Mouse (Mus musculus) neural tube, embryonic 12.5 days (tissue): ENCODE data around the gene Gm34653. TPM values are rescaled to one million over a fixed set of nuclear protein-coding genes. Genes with fewer than 3 reads are reported as not detected.
A peak's percentile ranks its signal among the peaks of the same experiment; 100 is the strongest.

ENCODE experiments used
- ATAC-seq: fragments of 200-750 bp; cut with Nextera tagmentation; 2 replicates; pipeline ENCODE4 v1.8.0; 2017; ENCODE audit warnings: low read depth, mild to moderate bottlenecking, moderate TSS enrichment, moderate library complexity; ENCODE audit not compliant: low FRiP score
- H3K27ac ChIP-seq: fragments of 300-500 bp; sonication (generic); 2 replicates; pipeline ENCODE4 v1.5.1; 2016
- H3K27me3 ChIP-seq: fragments of 300-500 bp; sonication (generic); replicated peaks from 2 replicates; pipeline ENCODE4 v1.6.1; 2016; ENCODE audit warnings: mild to moderate bottlenecking
- H3K36me3 ChIP-seq: fragments of 300-500 bp; sonication (generic); 2 replicates; pipeline ENCODE4 v1.6.1; 2016; ENCODE audit warnings: mild to moderate bottlenecking
- H3K4me1 ChIP-seq: fragments of 300-500 bp; sonication (generic); 2 replicates; pipeline ENCODE4 v1.6.1; 2016
- H3K4me2 ChIP-seq: fragments of 300-500 bp; sonication (generic); replicated peaks from 2 replicates; pipeline ENCODE4 v1.6.1; 2016; ENCODE audit warnings: mild to moderate bottlenecking
- H3K4me3 ChIP-seq: fragments of 300-500 bp; sonication (generic); 2 replicates; pipeline ENCODE4 v1.5.1; 2016
- H3K9ac ChIP-seq: fragments of 300-500 bp; sonication (generic); 2 replicates; pipeline ENCODE4 v1.6.1; 2016; ENCODE audit warnings: mild to moderate bottlenecking
- H3K9me3 ChIP-seq: fragments of 300-500 bp; sonication (generic); 2 replicates; pipeline ENCODE4 v1.6.1; 2016; ENCODE audit warnings: mild to moderate bottlenecking
- WGBS: fragments of 180-500 bp; shearing (Covaris S2); methylation state at CpG from one replicate; pipeline ENCODE4 v1.1.7; 2016; 5-methylcytosine and 5-hydroxymethylcytosine counted together
- polyA plus RNA-seq: library from polyadenylated mRNA; unstranded; fragments of >200 nt; fragmentation: Nextera tagmentation; extraction: Ambion mirVana; gene quantifications from 2 replicates; pipeline ENCODE4 v1.2.1, GENCODE M21; 2016

Gm34653 gene
- polyA plus RNA-seq, 1 experiment from 2014 or later, result not detected

DNA sequence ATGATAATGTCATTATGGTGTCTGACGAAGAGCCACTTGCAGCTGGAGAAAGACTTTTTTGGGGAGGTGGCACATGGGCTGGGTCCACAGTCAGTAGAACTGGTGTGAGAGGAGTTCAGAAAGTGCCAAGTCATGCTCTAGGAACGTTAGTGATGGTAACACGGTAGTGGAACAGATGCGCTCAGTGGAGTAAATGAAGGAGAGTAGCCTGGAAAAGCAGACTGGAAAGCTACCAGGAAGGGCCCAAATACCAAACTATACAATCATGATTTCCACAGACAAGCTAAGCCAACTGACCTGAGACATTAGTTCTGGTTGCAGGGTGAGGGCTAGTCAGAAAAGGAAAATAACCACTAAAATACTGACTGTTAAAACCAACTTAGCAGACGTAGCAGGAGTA, 36.9 kb downstream of the Gm34653 start:
- H3K4me2 ChIP-seq, result peak overlapping the region; percentile 64
- 42% methylated on average over 5 of the region's 5 CpGs for WGBS
- H3K4me3 ChIP-seq, result peak overlapping the region; percentile 27
- ATAC-seq, result no peak
- H3K9ac ChIP-seq, result peak overlapping the region; percentile 33
- no peak overlapping the region for H3K27ac ChIP-seq
- peaks cover 12% of the 10 kb centered on the region for H3K36me3 ChIP-seq
- no peaks in the 10 kb centered on the region for H3K9me3 ChIP-seq
- peaks cover 17% of the 10 kb centered on the region for H3K27me3 ChIP-seq
- peaks cover 26% of the 10 kb centered on the region for H3K4me1 ChIP-seq

DNA sequence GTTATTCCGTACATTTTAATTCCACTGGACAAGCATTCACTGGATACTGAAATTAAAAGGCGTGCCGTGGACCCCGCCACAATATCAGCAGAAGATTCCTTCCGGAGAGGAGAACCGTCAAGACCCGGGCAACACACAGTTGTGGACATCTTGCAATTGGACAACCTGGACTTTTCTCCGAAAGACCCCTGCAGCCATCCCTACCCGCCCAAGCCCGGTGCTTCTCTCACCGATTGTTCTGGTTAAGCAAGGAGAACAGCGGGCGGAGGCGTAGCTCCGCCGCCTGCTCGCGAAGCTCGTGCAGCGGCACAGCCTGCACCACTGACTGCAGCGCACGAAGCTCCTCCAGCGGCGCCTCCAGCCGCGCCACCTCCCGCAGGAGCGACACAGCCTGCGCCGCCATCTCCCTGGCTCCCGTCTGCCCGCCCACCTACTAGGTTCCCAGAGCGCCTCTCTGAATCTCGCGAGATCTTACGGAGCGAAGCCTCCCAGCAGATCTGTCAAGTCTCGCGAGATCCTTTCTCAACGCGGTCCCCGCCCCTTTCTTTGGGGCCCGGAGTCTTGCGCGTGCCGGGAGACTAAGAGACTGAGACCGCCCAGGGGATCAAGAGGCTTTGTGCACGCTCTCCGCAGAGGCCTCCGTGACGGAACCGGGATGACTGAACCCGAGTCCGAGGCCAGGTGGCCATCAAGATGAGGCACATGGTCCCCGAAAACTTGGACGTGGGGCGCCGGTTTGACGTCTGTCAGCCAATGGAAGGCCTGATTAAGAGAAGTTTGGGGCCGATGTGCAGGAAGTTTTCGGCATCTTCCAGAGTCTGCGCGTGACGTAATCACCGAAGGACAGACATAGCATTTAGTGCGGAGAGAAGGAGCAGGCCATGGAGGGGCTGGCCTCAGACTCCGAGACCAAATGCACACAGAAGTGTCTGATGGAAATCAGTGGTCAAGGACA, 38.0 kb downstream of the Gm34653 start:
- H3K27ac ChIP-seq, result peak overlapping the region; percentile 84; the same call in 1 of the 2 replicates

DNA sequence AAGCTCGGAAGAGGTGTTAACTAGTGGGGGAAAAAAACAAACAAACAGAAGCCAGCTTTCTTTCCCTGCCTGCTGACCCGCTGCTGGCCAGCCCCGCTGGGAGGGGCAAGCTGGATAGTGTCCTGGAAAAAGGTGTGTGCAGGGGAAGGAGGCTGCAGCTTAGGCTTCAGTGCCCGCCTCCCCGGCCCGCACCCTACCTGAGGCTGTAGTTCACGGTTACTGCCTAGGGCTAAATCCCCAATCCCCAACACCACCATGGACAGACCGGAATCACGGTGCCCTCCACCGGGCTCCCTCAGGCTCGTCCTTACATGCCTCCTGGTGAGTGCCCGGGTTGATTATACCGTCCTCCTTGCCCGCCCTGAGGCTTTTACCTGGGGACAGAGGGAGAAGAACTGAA, 41.5 kb downstream of the Gm34653 start, which contains the start of gene Cutal:
Gene Cutal (plus strand): TSS at position 126 of the 400 bp plus-strand sequence.
- WGBS, result 3% methylated on average over 14 of the region's 14 CpGs
- H3K27ac ChIP-seq, result no peak within 1 kb of the TSS
- ATAC-seq, result no peak
- H3K4me3 ChIP-seq, result no peak within 1 kb of the TSS
- H3K36me3 ChIP-seq, result no peaks in the 10 kb centered on the region
- 0 out of 2 replicates have a peak within 1 kb of the TSS, but pooled peaks have one; percentile 5 for H3K9ac ChIP-seq
- peaks cover 16% of the 10 kb centered on the region for H3K4me1 ChIP-seq
- peaks cover 21% of the 10 kb centered on the region for H3K27me3 ChIP-seq
- no peaks in the 10 kb centered on the region for H3K9me3 ChIP-seq
- peak within 1 kb of the TSS; percentile 32 for H3K4me2 ChIP-seq

More for the DNA sequence above, 38.0 kb downstream of the Gm34653 start:
- no peaks in the 10 kb centered on the region for H3K9me3 ChIP-seq
- peaks cover 19% of the 10 kb centered on the region for H3K27me3 ChIP-seq
- peak; percentile 98 for ATAC-seq
- peaks cover 1% of the 10 kb centered on the region for H3K36me3 ChIP-seq
- peak overlapping the region; percentile 87 for H3K4me3 ChIP-seq
- peak overlapping the region; percentile 64 for H3K4me2 ChIP-seq
- under 1% methylated on average over 67 of the region's 67 CpGs for WGBS
- peak overlapping the region; percentile 89 for H3K9ac ChIP-seq
- H3K4me1 ChIP-seq, result peaks cover 26% of the 10 kb centered on the region

DNA sequence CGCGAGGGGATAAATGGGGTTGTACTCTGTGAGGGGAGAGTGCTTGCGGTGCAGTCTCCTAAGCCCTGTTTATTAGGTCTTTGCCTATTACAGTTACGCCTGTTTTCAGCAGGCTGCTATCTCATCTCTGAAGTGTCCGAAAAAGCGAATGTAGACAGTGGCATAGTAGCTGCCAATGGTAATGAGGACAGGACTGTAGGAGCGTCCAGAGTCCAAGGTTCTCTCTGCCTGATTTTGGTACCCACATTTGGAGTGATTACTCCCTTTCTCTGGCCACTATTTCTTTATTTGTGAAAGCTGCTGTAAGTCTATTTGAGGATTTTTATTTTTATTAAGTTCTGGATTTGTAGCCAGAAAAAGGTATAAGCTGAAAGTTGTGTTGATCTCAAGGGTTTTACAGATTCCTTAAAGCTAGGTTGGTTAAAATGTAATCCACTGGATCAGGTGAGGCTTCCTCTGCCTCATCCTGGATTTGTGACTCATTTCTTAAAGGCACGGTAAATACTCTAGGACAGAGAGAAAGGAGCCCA, 42.1 kb downstream of the Gm34653 start, which contains the start of gene Psmd5:
Gene Psmd5 (minus strand): TSS at position 153 of the 530 bp plus-strand sequence.
- H3K9ac ChIP-seq, result 0 out of 2 replicates have a peak within 1 kb of the TSS, but pooled peaks have one; percentile 5
- no peak within 1 kb of the TSS for H3K4me3 ChIP-seq
- no peak for ATAC-seq
- H3K4me2 ChIP-seq, result peak within 1 kb of the TSS; percentile 32
- no peaks in the 10 kb centered on the region for H3K9me3 ChIP-seq
- H3K4me1 ChIP-seq, result peaks cover 10% of the 10 kb centered on the region
- H3K27ac ChIP-seq, result no peak within 1 kb of the TSS
- WGBS, result 16% methylated on average over 8 of the region's 8 CpGs
- H3K27me3 ChIP-seq, result peaks cover 21% of the 10 kb centered on the region
- H3K36me3 ChIP-seq, result no peaks in the 10 kb centered on the region

DNA sequence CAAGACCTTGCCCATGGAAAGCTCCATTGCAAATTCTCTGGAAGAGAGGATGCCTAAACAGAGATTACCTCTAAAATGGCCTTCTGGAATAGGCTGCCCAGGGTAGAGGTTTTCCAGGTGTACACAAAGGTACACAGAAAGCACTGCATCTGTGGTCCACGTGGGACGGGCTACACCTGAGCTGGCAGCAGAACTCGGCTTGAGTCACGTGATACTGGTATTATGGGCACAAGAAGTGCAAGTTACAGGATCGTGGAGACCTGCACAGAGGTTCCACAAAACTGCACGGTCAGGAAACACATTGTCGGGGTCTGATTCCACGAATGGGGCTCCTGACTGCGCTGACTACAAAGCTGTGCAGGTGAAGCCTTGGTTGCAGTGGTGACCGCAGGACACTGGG, 47.2 kb downstream of the Gm34653 start:
- Histone ChIP-seq H3K27me3 (0 out of 2 replicates have a peak, but pooled peaks cover 8% of the 10 kb centered on the region), H3K4me3 (no peak overlapping the region), H3K4me2 (no peak overlapping the region), H3K4me1 (no peaks in the 10 kb centered on the region), H3K36me3 (no peaks in the 10 kb centered on the region), H3K9ac (no peak overlapping the region), H3K9me3 (no peaks in the 10 kb centered on the region), H3K27ac (no peak overlapping the region)
- ATAC-seq, result no peak
- 90% methylated on average over 10 of the region's 10 CpGs for WGBS

DNA sequence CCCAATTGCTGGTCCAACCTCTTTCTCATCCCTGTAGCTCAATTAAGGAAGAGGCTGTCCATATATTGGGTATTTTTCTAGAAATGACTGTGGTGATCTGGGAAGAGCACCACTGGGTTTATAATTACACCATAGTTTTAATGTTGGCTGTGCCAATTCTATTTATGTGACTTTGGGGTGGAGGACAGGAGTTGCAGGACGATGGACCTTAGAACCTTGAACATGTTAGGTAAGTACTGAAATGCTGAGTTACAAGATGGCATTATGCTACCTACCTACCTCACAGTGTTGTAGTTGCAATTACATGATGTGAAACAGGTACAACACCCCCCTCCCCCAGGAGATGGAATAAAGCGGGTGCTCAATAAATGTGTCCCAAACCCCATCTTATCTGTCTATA, 50.0 kb downstream of the Gm34653 start:
- 0 out of 2 replicates have a peak, but pooled peaks cover 6% of the 10 kb centered on the region for H3K27me3 ChIP-seq
- 89% methylated on average over 2 of the region's 2 CpGs for WGBS
- H3K27ac ChIP-seq, result no peak overlapping the region
- ATAC-seq, result no peak
- H3K36me3 ChIP-seq, result no peaks in the 10 kb centered on the region
- H3K4me2 ChIP-seq, result no peak overlapping the region
- H3K9me3 ChIP-seq, result no peaks in the 10 kb centered on the region
- H3K4me1 ChIP-seq, result no peaks in the 10 kb centered on the region
- H3K4me3 ChIP-seq, result no peak overlapping the region
- H3K9ac ChIP-seq, result no peak overlapping the region

DNA sequence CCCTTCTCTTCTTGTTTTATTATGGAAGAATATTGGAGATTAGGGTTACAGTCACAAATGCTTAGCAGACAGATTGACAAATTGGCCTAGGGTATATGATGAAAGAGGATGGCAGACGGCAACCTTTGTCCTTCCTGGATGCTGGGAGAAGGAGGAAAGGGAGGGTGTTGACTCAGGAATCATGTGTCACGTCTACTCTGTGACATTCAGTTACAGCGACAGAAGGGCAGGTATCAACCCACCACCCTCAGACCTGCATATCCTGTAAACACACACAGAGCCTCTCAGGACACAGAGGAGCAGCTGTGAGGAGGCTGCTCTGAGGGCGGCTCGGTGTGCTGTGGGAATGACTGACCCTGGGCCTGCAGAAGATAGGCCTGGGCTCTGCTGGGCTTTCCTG, 50.4 kb downstream of the Gm34653 start:
- WGBS, result 70% methylated on average over 5 of the region's 5 CpGs
- Histone ChIP-seq H3K9ac (no peak overlapping the region), H3K4me2 (no peak overlapping the region), H3K4me1 (no peaks in the 10 kb centered on the region), H3K4me3 (no peak overlapping the region), H3K36me3 (no peaks in the 10 kb centered on the region), H3K27me3 (0 out of 2 replicates have a peak, but pooled peaks cover 6% of the 10 kb centered on the region), H3K27ac (no peak overlapping the region), H3K9me3 (no peaks in the 10 kb centered on the region)
- ATAC-seq, result no peak

DNA sequence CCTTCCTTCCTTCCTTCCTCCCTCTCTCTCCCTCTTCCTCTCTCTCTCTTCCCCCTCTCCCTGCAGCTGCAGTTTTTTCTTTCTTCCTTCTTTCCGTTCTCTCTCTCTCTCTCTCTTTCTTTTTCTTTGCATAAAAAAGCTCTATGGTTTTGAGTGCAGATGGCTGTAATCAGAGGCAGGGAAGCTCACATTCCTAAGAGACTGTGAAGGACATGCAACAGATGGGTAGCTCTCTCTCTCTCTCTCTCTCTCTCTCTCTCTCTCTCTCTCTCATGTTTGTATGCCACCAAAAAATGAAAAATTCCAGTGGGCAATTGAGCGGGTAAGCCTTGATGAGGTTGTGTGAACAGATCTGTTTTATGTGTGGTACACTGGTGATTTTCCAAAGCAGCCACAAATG, 51.4 kb downstream of the Gm34653 start:
- Histone ChIP-seq H3K4me3 (no peak overlapping the region), H3K4me1 (no peaks in the 10 kb centered on the region), H3K36me3 (no peaks in the 10 kb centered on the region), H3K4me2 (no peak overlapping the region), H3K9me3 (no peaks in the 10 kb centered on the region), H3K27me3 (0 out of 2 replicates have a peak, but pooled peaks cover 6% of the 10 kb centered on the region), H3K9ac (no peak overlapping the region), H3K27ac (no peak overlapping the region)
- 73% methylated on average over 2 of the region's 2 CpGs for WGBS
- ATAC-seq, result no peak

Other genes with a start within 250 kb of the Gm34653 start
- 121 and 125 TPM in 2 replicates for gene Gapvd1, start 77.8 kb upstream of the Gm34653 start, polyA plus RNA-seq
- 638 and 654 TPM in 2 replicates for gene Hspa5, start 61.0 kb upstream of the Gm34653 start, polyA plus RNA-seq
- 20.4 and 25.0 TPM in 2 replicates for gene Rabepk, start 33.1 kb upstream of the Gm34653 start, polyA plus RNA-seq
- 72.1 and 79.0 TPM in 2 replicates for gene Fbxw2, start 6.7 kb upstream of the Gm34653 start, polyA plus RNA-seq
- gene Cutal, start 41.4 kb downstream of the Gm34653 start, polyA plus RNA-seq, result not detected in 2 replicates
- gene Psmd5, start 42.0 kb downstream of the Gm34653 start, polyA plus RNA-seq, result 94.5 and 94.9 TPM in 2 replicates
- gene Phf19, start 81.0 kb downstream of the Gm34653 start, polyA plus RNA-seq, result 1.1 and 1.3 TPM in 2 replicates
- gene Traf1, start 128.8 kb downstream of the Gm34653 start, polyA plus RNA-seq, result 0.53 and 0.80 TPM in 2 replicates
- 0.14 and 0.44 TPM in 2 replicates for gene Hc, start 228.4 kb downstream of the Gm34653 start, polyA plus RNA-seq